Mouse (Mus musculus) thymus, adult 2 months (tissue): ENCODE data around the gene Copz1. TPM values are rescaled to one million over a fixed set of nuclear protein-coding genes. Genes with fewer than 3 reads are reported as not detected.
A peak's percentile ranks its signal among the peaks of the same experiment; 100 is the strongest.
"Not testable (repeated sequence)": the region's sequence is repeated elsewhere in the genome, so short reads cannot be mapped to it uniquely, and the experiment has no call there.

Experiments
- DNase-seq: peaks from one replicate; pipeline ENCODE4 v3.0.0; 2021
- H3K27ac ChIP-seq: fragments of 200-500 bp; 2 replicates; pipeline ENCODE4 v1.5.1; 2012; ENCODE audit warnings: low read length, control low read depth; ENCODE audit not compliant: control insufficient read depth, insufficient read depth
- H3K27me3 ChIP-seq: fragments of 200-500 bp; 2 replicates; pipeline ENCODE4 v1.6.1; 2012; ENCODE audit warnings: mild to moderate bottlenecking, low read length, moderate library complexity, mixed read lengths; ENCODE audit not compliant: control insufficient read depth, insufficient read depth
- H3K36me3 ChIP-seq: fragments of 200-500 bp; 2 replicates; pipeline ENCODE4 v1.6.1; 2012; ENCODE audit warnings: mild to moderate bottlenecking, low read length, moderate library complexity; ENCODE audit not compliant: control insufficient read depth, insufficient read depth
- H3K4me1 ChIP-seq: fragments of 200-500 bp; replicated peaks from 2 replicates; pipeline ENCODE4 v1.6.1; 2012; ENCODE audit warnings: low read length; ENCODE audit not compliant: control insufficient read depth, insufficient read depth
- H3K4me3 ChIP-seq: fragments of 200-500 bp; 2 replicates; pipeline ENCODE4 v1.5.1; 2012; ENCODE audit warnings: mild to moderate bottlenecking, low read length, control low read depth, moderate library complexity; ENCODE audit not compliant: control insufficient read depth, insufficient read depth
- CTCF ChIP-seq: fragments of 200-500 bp; IDR thresholded peaks from 2 replicates; pipeline ENCODE4 v1.5.1; 2012; ENCODE audit warnings: mild to moderate bottlenecking, control low read depth, low read length, moderate library complexity, borderline replicate concordance; ENCODE audit not compliant: control insufficient read depth, poor library complexity, insufficient read depth; ENCODE audit errors: extremely low read depth
- POLR2A ChIP-seq: fragments of 200-500 bp; IDR thresholded peaks from 2 replicates; pipeline ENCODE4 v1.6.1; 2012; ENCODE audit warnings: mild to moderate bottlenecking, low read length, control low read depth, moderate library complexity; ENCODE audit not compliant: control insufficient read depth, poor library complexity, insufficient read depth; ENCODE audit errors: extremely low read depth
- WGBS: fragments of 180-500 bp; shearing (Covaris S2); methylation state at CpG from one replicate; pipeline ENCODE4 v1.1.7; 2018; 5-methylcytosine and 5-hydroxymethylcytosine counted together
- polyA plus RNA-seq: library from polyadenylated mRNA; depleted of rRNA; stranded (reverse); fragments of >200 nt; gene quantifications from 2 replicates; pipeline ENCODE4 v1.2.3, GENCODE M21; 2012

The Copz1 gene
- polyA plus RNA-seq, 1 experiment, result 124 TPM

DNA sequence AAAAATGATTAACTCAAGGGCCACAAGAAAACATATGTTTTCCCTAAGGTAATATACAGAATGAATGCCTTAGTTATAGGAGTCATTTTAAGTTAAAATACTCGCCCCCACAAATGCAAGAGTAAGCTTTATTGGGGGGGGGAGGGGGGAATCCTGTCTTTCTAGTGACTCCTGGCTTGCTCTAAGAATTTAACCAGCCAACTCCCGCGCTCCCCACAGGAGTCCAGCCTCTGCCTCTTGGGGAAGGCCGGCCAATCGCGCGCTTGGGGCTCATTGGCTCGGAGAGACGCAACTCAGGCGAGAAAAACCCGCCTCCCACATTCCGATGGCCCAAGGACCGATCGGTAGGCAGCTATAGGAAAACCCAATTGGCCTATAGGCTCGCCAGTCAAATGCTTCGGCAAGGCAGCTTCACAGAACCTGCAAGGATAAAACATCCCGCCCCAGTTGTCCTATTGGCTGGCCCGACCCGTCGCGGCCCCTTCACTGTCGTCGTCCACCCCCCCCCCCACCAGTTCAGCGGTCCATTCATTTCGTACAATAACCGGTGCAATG is 33.3 kb upstream of the Copz1 start:
- peaks cover 8% of the 10 kb centered on the region for H3K4me1 ChIP-seq
- peak; percentile 91 for DNase-seq
- peak overlapping the region; percentile 83 for H3K4me3 ChIP-seq
- no peaks in the 10 kb centered on the region for H3K27me3 ChIP-seq
- TF ChIP-seq CTCF, result peak; percentile 27; the same call in 1 of the 2 replicates
- no peak for TF ChIP-seq POLR2A
- peak overlapping the region; percentile 84 for H3K27ac ChIP-seq
- WGBS, result under 1% methylated on average over 26 of the region's 26 CpGs
- peaks cover 28% of the 10 kb centered on the region for H3K36me3 ChIP-seq

GRCm38 (mm10) chr15:103239685-103240159 is 32.8 kb upstream of the Copz1 start, which contains the start of gene Cbx5:
Cbx5 (minus strand) TSS chr15:103239816.
- under 1% methylated on average over 39 of the region's 39 CpGs for WGBS
- peaks cover 28% of the 10 kb centered on the region for H3K36me3 ChIP-seq
- H3K27me3 ChIP-seq, result no peaks in the 10 kb centered on the region
- TF ChIP-seq POLR2A, result peak; percentile 57; the same call in 1 of the 2 replicates
- no peak for TF ChIP-seq CTCF
- peak; percentile 95 for DNase-seq
- peak within 1 kb of the TSS; percentile 84 for H3K4me3 ChIP-seq
- peak within 1 kb of the TSS; percentile 93 for H3K27ac ChIP-seq
- peaks cover 8% of the 10 kb centered on the region for H3K4me1 ChIP-seq

DNA sequence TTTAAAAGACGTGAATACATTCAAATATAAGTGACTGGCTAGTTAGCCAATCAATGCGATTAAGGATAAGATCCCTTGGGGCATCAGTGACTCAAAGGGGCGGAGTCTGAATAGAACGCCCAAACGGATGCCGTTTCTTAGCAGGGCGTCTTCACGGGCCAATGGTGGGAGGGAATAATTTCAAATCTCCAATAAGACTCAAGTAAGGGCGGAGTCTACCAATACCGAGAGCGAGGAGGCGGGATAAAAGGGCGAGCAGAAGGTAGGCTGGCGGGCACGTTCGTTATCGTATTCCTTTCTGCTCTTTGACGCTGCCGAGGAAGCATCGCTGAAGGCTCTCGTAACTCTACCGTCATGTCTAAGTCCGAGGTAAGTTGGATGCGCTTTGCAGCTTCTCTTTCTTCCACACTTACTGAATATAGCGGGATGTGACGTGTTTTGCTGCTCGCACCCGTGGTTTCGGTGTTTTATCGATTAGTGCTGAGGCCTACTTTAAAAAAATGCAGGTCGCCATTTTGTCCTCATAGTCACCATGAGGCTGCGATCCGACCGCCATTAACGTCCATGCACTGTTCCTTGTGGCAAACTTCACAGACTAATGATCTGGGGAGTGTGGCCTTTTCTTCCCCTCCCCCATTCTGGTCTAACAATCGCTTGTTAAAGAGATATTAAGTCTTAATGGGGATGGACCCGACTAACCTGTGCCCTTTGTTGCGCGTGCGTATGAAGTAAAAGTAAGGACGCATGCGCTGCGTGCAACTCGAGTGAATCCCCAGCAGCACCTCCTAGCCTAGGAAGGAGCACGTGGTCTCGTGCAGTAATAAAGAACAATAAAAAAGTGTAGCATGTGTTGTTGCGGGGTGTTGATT is 32.1 kb upstream of the Copz1 start, which contains the start of gene Hnrnpa1:
TSS of gene Hnrnpa1 (plus strand) at position 273 of the 869 bp plus-strand sequence.
- TF ChIP-seq POLR2A, result peak; percentile 74
- TF ChIP-seq CTCF, result no peak
- Histone ChIP-seq H3K27me3 (no peaks in the 10 kb centered on the region), H3K27ac (peak within 1 kb of the TSS; percentile 93), H3K36me3 (peaks cover 34% of the 10 kb centered on the region), H3K4me3 (peak within 1 kb of the TSS; percentile 84), H3K4me1 (peaks cover 8% of the 10 kb centered on the region)
- peak; percentile 93 for DNase-seq
- under 1% methylated on average over 47 of the region's 47 CpGs for WGBS

- H3K4me1 ChIP-seq, result not testable (repeated sequence)
- H3K27ac ChIP-seq, result peak overlapping the region; percentile 93
Observed at GRCm38 (mm10) chr15:103241071-103242018, 31.2 kb upstream of the Copz1 start.

DNA sequence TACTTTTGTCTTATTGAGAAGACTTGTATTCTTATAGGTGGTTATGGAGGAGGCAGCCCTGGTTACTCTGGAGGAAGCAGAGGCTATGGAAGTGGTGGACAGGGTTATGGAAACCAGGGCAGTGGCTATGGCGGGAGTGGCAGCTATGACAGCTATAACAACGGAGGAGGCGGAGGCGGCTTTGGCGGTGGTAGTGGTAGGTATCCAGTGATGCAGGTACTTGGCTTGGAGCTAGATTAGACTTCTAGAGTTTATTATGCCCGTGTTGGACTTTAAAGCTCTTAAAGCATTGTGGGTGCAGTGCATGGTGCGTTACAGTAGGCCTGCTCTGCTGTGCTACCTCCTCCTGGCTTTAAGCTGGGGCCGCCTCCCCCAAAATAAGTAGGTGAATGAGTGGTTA is 29.6 kb upstream of the Copz1 start:
- H3K4me3 ChIP-seq, result no peak overlapping the region
- TF ChIP-seq POLR2A (no peak), CTCF (no peak)
- 47% methylated on average over 8 of the region's 8 CpGs for WGBS
- H3K27ac ChIP-seq, result no peak overlapping the region
- H3K36me3 ChIP-seq, result peaks cover 59% of the 10 kb centered on the region
- H3K27me3 ChIP-seq, result no peaks in the 10 kb centered on the region
- DNase-seq, result no peak
- peaks cover 8% of the 10 kb centered on the region for H3K4me1 ChIP-seq

More at GRCm38 (mm10) chr15:103241071-103242018, 31.2 kb upstream of the Copz1 start:
- H3K36me3 ChIP-seq, result peaks cover 44% of the 10 kb centered on the region
- not testable (repeated sequence) for H3K27me3 ChIP-seq, DNase-seq
- 1% methylated on average over 12 of the region's 12 CpGs for WGBS
- H3K4me3 ChIP-seq, result peak overlapping the region; percentile 84

DNA sequence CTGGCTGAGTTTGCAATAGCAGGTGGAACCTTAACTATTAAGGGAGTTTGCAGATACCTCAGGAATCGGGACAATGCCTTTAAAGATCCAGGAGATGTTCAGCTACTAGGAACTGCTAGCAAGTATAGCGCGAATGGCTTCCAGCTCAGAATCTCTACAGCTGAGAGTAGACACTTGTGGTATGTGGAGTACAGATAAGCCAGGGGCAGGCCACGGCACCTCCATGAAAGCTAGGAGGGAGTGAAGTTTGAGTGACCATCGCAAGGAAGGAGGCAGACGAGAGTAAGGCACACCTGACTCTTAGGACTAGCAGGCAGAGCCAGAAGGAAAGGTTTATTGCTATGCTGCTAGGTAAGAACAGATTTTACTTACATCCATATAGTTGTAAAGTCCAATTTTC is 26.9 kb upstream of the Copz1 start:
- no peaks in the 10 kb centered on the region for H3K27me3 ChIP-seq
- H3K4me1 ChIP-seq, result peaks cover 8% of the 10 kb centered on the region
- H3K27ac ChIP-seq, result no peak overlapping the region
- WGBS, result 87% methylated on average over 6 of the region's 6 CpGs
- H3K4me3 ChIP-seq, result no peak overlapping the region
- H3K36me3 ChIP-seq, result peaks cover 72% of the 10 kb centered on the region
- TF ChIP-seq POLR2A, result no peak
- no peak for TF ChIP-seq CTCF
- DNase-seq, result no peak
